Mouse (Mus musculus): ENCODE results near the gene Drp2.

The Drp2 gene
- long read RNA-seq, experiment 1 = 0 reads
- long read RNA-seq, experiment 2 = 0 reads

GRCm38 (mm10) chrX:134403863-134404583 is at the start of gene Drp2:
TSS of gene Drp2 (plus strand) at chrX:134404551.
- intact Hi-C loops (cut with DNase I) = no loop called here

GRCm38 (mm10) chrX:134359336-134359735 is 45.0 kb upstream of the Drp2 start:
- intact Hi-C loops (cut with DNase I) = no loop called here

GRCm38 (mm10) chrX:134362156-134362555 is 42.2 kb upstream of the Drp2 start:
- intact Hi-C loops (cut with DNase I) = no loop called here

- intact Hi-C loops (cut with DNase I) = no loop called here
These were observed 38.9 kb upstream of the Drp2 start for GRCm38 (mm10) chrX:134365421-134365820.

GRCm38 (mm10) chrX:134366547-134366946 is 37.8 kb upstream of the Drp2 start:
- intact Hi-C loops (cut with DNase I) = no loop called here

- intact Hi-C loops (cut with DNase I) = no loop called here
These were observed 33.1 kb upstream of the Drp2 start for GRCm38 (mm10) chrX:134371279-134371678.

- intact Hi-C loops (cut with DNase I) = no loop called here
These were observed 30.2 kb upstream of the Drp2 start for GRCm38 (mm10) chrX:134374190-134374589.

GRCm38 (mm10) chrX:134384896-134385295 is 19.5 kb upstream of the Drp2 start:
- intact Hi-C loops (cut with DNase I) = no loop called here

- intact Hi-C loops (cut with DNase I) = no loop called here
These were observed 5.4 kb upstream of the Drp2 start for GRCm38 (mm10) chrX:134398972-134399371.

- intact Hi-C loops (cut with DNase I) = no loop called here
These were observed 219 bp downstream of the Drp2 start for GRCm38 (mm10) chrX:134404584-134404955.

GRCm38 (mm10) chrX:134409354-134409900 is 5.1 kb downstream of the Drp2 start:
- intact Hi-C loops (cut with DNase I) = no loop called here

GRCm38 (mm10) chrX:134412096-134412495 is 7.7 kb downstream of the Drp2 start:
- intact Hi-C loops (cut with DNase I) = no loop called here

GRCm38 (mm10) chrX:134420097-134420496 is 15.7 kb downstream of the Drp2 start:
- intact Hi-C loops (cut with DNase I) = no loop called here

- intact Hi-C loops (cut with DNase I) = no loop called here
These were observed 19.9 kb downstream of the Drp2 start for GRCm38 (mm10) chrX:134424263-134424662.

- intact Hi-C loops (cut with DNase I) = no loop called here
These were observed 21.4 kb downstream of the Drp2 start for GRCm38 (mm10) chrX:134425798-134426197.

- intact Hi-C loops (cut with DNase I) = no loop called here
These were observed 22.5 kb downstream of the Drp2 start for GRCm38 (mm10) chrX:134426819-134427218.

GRCm38 (mm10) chrX:134427307-134427706 is 23.0 kb downstream of the Drp2 start:
- intact Hi-C loops (cut with DNase I) = no loop called here

GRCm38 (mm10) chrX:134474988-134475710 is 70.8 kb downstream of the Drp2 start:
- intact Hi-C loops (cut with DNase I) = no loop called here

- intact Hi-C loops (cut with DNase I) = no loop called here
These were observed 71.9 kb downstream of the Drp2 start, which contains the start of gene Taf7l for GRCm38 (mm10) chrX:134476290-134476689. TSS of gene Taf7l (minus strand) at chrX:134476490.

- intact Hi-C loops (cut with DNase I) = no loop called here
These were observed 77.4 kb downstream of the Drp2 start for GRCm38 (mm10) chrX:134481720-134482119.

- intact Hi-C loops (cut with DNase I) = no loop called here
These were observed 96.3 kb downstream of the Drp2 start for GRCm38 (mm10) chrX:134500651-134501050.

All from adrenal gland (tissue).